Mouse (Mus musculus) adrenal gland (tissue): ENCODE data around the gene Amer2.

Experiments used
- intact Hi-C: fragments of 180-260 bp; cut with DNase I; formaldehyde crosslinking; loops from one replicate; pipeline ENCODE4 v1.15.1; 2025

The Amer2 gene

DNA sequence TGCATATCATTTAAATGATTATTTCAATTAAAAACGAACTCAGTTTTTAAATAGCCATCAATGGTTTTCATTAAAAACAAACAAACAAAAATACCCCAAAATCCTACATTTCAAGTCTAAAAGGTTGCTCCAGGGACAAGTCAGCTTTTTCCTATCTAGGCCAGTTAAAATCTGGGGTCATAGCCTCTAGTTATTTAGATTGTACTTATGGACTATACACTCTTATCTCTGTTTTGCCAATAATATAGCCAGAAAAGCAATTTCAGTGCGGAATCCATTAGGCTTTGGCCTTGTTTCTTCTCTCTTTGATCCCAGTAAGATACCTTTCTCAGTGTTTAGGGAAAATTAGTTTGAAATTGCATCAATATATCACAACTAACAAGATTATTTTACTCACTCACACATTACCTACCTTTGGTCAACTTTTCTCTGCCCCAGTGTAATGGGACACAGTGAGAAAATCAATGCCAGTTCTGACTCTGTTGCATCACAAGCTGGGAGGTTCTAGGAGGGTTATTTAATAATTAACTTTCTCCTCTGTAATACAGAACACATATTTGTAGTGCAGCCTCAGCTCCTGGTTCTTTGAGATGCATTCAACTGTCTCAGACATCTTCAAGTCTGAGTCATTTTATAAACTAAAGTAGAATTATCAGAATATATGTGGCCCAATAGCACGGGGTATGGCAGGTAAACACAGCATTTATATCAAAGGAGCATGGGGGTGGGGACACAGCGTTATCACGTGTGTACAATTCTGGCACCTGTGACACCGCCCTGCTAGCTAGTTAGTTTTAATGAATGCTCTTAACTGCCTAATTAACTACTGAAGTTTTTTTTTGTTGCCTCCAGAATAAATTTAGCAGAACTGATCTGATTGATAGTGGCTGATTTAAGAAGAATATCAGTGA lies 13.8 kb downstream of the Amer2 start:
- intact Hi-C loops, result no loop called here

DNA sequence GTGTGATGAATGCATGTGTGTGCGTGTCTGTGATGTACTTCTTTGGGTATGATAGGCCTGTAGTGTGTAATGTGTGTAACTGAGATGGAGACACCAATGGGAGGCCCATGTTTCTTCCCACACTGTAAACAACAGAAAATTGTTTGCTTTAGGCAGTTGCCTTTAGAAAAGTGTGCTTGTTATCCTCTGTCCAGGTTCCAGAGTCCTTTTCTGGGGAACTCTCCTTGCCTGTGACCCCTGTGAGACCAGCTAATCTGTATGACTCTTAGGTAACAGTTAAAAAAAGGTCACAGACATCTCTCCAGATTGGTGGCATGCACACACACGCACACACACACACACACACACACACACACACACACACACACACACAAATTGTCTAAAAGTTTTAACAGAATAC lies 15.3 kb downstream of the Amer2 start:
- intact Hi-C loops, result no loop called here

DNA sequence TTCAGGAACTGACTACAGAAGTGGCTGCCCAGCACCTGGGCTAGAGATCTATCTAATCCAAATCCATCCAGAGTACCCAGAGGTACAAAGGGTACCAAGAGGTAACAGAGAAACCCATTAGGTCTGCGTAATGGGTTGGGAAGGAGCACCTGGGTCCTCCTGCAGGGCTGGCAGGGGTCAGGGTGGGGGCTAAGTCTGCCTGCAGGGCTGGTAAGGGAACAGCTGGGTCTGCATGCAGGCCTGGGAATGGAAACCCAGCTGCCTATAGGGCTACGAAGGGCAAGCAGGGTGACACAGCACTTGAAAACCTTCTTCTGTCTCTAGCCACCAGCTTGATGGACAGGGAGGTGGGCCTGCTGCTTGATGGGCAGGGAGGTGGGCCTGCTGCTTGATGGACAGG lies 19.1 kb downstream of the Amer2 start:
- intact Hi-C loops, result no loop called here

DNA sequence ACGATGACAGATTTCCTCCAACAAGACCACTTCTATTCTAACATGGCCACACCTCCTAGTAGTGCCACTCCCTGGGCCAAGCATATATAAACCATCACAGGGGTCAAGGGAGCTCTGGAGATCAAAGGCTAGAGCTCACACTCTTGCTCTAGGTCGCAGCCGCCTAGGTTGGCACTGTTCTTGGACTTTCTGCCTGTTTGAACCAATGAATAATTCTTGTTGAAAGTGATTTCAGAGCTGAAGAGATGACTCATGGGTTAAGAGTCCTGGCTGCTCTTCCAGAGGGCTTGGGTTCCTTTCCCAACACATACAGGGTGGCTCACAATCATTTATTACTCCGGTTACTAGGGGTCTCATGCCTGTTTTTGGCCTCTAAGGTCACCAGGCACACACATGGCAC lies 24.3 kb downstream of the Amer2 start:
- intact Hi-C loops, result no loop called here

DNA sequence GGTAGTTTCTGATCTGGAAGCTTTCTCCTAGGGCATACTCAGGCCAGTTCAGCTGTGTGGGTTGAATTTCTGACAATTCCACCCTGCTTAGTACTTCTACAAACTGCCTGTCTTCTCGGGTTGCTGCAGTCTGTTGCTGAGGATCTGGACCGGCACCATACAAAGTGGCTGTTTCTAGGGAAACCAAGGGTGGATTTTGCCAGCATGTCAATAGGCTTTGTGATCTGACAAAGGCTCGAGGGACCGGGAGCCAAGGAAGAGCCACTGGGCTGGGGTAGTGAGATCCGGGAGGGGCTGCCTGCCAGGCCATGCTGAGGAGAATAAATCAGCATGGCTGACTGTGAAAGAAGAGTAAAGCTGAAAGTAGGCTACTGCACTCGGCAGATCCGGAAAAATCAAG lies 25.8 kb downstream of the Amer2 start:
- intact Hi-C loops, result no loop called here

DNA sequence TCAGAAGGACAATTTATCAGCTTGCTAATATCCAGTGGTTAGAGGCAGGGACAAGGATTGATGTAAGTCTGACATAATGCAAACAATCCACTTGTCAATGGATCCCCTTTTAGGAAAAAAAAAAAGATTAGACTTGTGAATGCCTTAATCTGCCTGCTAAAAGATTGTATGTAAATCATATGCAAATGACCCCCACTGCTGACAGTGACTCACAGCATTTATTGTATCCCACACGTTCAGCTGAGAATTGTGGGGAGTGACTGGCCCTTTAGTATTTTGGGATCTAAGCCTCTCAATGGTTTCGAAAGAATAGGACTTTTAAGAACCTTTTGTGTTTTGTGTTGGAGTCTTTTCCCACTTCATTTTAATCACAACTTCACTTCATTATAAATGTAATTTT lies 30.2 kb downstream of the Amer2 start:
- intact Hi-C loops, result no loop called here

DNA sequence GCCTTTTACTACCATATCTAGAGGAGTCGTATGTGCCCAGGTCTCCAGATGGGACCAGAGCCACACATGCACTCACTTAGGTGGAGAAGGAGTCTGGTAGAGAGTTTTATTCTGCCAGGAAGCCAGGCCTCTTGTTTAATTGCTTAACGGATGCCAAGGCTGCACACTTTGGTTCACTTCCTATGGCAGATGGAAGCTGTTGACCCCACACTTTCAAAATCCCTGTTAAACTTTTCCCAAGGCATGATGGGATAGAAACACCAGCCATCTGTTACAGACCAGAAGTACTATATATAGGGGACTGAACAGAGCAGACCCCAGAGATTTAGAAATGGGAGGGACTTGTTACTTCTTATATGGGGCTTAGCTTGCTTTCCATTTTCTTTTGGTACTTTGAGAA lies 32.8 kb downstream of the Amer2 start:
- intact Hi-C loops, result no loop called here

DNA sequence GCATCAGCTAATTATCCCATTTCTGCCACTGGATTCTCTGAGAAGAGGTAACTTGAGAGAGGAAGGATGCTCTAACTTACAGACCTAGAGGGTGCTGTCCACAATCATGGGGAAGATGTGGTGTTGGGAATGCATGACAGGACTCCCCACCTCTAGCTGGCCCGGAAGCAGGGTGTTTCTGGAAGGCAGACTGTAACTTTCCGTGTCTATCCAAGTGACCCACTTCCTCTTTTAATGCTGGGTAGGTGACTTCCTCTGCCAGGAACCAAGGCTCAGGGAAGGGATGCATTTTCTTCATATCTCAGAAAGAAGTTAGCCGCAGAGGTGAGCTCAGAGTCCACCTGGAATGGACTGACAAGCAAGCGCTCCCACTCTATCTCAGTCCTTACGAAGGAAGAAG lies 33.5 kb downstream of the Amer2 start:
- intact Hi-C loops, result no loop called here

DNA sequence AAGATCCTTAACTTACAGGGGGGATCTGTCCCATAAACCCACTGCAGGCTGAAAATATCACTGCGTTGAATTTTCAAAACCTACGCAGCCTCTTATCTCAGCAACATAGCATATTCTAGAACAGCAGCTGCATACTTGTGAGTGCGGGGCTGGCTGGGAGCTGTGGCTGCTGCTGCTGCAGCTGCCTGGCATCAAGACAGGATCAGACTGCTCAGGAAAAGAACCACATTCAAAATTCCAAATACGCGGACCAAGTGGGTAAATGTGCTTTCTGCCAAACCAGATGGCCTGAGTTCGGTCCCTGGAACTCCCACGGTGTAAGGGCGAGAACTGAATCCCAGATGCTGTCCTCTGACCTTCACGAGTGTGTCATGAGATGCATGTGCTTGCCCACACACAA lies 34.3 kb downstream of the Amer2 start:
- intact Hi-C loops, result no loop called here

DNA sequence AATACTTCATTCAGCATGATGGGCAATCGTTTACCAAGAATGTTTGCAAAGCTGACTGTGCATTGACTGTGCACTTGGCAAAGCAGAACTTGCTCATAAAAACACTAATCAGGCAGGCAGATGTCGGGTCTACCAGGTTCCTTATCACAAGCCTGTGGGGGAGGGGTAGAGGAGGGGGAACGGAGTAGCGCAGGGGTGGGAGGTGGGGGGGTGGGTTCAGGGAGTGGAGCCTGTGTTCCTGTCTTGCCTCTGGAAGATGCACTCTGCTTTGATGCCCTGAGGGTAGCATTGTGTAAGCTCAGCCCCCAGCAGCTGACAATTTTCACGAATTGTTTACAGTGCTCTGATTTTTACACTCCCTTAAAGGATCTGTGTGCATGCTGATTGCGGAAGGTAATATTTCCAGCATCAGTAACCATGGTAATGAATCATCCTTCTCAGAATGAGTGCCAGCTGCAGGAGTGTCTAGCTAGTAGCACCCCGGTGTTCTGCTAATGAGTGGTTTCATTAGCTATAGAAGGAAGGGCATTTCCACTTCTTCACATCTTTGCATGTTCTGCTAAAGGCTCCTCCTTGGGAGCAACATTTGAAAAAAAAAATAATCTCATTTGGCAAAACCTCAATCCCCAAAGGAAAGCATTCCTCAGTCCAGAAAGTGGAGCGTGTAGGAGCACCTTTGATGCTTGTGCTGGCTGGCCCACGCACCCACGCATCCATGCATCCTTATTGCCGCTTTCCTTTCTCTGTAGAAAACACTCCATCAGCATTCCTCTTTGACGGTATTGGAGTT lies 36.8 kb downstream of the Amer2 start:
- intact Hi-C loops, result no loop called here

DNA sequence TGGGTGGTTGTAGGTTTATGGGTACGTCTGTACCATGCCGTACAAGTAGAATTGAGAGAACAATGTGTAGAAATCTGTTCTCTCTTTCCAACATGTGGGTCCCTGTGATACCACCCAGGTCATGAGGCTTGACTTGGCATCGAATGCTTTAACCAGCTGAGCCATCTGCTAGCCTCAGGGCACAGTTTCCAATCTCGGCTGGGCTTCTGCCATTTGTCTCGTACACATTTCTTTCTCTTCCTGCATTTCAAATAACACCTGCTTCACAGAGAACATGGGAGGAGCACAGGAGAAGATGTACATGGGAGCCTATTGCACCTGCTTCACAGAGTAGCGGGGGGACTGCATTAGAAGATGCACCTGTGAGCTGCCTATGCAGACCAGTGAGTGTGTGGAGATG lies 38.2 kb downstream of the Amer2 start:
- intact Hi-C loops, result no loop called here

DNA sequence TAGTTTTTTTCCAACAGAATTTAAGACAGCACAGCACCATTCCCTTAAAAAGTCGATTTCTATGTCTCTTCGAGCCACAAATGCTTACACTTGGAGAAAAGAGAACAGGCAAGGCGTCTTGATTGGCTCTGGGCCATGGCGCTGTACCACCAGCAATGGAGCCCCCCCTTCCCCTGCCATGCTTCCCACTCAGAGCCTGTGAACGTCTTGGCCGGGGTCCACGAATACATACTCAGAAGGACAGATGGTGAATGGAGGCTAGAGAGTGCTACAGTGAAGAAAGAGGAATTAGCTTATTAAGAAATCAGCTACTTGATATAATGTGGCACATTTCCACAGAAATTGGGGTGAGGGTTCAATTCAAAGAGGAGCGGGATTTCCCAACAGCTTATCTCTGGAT lies 41.6 kb downstream of the Amer2 start:
- intact Hi-C loops, result no loop called here

DNA sequence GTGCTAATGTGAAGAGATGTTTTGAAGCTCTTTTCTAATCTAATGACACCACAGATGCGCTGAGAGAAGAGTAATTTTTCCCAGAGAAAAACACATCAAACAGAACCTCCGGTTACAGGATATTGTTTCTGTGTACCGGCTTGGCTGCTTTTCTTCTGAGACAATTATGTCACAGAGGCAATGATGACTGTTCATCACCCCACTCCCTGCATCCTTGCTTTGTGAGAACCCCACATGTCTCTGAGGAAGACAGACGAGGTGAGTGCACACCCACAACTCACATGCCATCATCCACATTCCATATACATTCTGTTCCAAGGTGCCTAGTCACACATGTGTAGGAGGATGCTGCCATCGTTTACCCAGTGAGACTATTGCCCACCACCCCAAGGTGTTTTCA lies 44.9 kb downstream of the Amer2 start:
- intact Hi-C loops, result no loop called here

DNA sequence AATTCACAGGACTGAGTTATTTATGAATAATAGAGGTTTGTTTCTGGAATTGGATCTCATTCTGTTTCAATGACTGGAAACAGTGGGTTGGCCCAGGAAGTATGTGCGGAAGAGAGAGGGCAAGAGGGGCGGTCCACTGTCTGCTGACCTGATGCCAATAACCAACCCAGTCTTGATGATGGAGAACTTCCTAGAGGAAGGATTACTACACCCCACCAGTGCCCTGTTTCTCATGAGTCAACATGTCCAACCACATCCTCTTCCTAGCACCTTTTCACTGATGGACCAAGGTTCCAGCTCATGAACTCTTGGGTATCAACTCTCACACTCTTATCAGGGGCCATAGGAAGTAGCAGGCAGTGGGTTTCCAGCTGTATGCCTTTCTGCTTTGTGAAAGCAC lies 49.9 kb downstream of the Amer2 start:
- intact Hi-C loops, result no loop called here

DNA sequence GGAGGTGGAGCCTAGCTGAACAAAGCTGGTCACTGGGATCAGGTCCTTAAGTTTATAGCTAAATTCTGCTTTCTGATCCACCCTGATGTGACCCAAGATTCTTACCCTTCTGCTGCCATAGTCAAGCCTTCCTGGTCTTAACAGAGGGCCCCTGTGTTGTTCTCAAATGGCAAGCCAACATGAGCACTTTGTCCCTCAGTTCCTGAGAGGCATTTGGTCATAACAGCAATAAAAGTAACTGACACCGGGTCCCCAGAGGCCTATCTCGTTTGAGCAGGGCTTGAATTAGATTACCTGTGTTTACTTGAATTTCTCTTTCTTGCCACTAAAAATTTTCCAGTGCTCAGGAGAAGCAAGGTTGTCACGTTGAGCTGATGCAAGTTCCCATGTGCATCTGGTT lies 51.1 kb downstream of the Amer2 start:
- intact Hi-C loops, result no loop called here

DNA sequence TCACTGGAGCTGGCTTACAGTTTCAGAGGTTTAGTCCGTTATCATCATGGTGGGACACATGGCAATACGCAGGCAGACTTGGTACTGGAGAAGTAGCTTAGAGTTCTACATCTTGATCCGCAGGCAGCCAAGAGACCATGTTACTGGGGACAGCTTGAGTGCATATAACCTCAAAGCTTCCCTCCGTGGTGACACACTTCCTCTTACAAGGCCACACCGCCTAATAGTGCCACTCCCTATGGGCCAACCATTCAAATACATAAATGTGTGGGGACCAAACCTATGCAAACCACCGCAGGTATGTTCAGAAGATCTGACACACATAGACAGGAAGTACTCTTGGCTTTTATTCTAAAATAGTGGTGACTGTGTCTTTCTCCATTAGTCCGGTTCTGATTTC lies 52.5 kb downstream of the Amer2 start:
- intact Hi-C loops, result no loop called here

DNA sequence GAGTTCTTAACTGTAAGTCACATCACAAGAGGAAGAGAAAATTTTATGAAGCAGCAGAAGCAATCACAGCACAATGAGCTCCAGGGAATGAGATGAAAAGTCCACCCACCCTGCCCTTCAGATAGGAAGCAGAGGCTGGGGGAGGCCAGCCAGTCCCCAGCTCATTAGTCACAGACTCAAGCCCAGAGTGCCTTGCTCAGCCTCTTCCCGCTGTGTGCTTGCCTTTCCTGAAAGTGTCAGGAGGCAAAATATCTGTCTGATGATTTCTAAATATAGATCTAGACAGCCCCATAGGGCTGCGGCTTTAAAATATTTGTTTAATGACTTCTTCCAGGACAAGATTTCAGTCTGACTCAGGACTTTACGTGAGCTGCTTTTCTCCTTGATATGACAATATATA lies 54.8 kb downstream of the Amer2 start:
- intact Hi-C loops, result no loop called here

DNA sequence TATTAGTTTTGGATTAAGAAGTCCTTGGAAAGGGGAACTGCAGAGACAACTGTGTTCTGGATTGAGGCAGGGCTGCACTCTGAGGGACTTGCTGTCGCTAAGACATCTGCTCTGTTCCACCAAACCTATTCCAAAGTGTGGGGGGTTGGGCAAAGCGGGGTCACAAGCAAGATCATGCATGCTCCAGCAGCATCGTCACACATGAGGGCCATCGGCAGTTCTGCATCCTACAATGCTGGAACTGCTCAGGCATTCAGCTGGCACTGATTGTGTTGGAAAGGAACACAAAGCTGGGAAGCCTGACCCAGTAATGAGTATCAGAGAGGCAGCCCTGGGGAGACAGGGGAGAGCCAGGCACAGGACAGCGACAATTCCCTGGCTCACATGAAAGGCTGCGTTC lies 56.5 kb downstream of the Amer2 start:
- intact Hi-C loops, result no loop called here

DNA sequence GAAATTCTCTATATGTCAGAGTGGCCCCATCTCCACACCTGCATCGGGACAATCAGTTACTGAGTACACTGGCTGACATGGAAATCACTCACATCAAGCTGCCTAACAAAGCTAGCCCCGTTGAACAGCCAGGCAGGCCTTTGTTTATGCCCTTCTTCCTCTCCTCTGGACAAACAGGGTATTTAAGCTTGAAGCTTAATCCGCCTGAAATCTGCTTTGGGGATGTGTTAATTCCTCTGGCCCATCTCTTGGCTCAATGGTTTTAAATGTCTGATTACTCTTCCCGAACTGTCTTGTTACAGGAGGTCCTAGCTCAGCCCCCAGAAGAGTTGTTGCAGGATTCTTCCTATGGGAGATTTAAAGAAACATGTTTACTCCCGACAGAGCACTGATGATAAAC lies 58.5 kb downstream of the Amer2 start:
- intact Hi-C loops, result loop anchor here (10.0 kb wide), 1 partner anchor 117 kb away; no protein-coding TSS in a partner anchor

DNA sequence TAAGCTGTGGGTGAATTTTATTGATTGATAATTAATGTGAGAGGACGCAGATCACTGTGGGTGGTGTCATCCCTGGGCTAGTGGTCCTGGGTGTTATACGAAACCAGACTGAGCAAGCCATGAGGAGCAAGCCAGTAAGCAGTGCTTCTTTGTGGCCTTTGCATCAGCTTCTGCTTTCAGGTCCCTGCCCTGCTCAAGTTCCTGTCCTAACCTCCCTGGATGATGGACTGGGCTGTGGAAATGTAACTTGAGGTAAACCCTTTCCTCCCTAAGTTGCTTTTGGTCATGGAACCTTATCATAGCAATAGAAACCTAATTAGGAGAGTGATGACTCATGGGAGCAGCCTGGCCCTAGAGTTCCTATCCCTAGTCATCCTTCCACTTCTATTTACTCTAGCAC lies 59.1 kb downstream of the Amer2 start:
- intact Hi-C loops, result loop anchor here (10.0 kb wide), 1 partner anchor 117 kb away; no protein-coding TSS in a partner anchor

DNA sequence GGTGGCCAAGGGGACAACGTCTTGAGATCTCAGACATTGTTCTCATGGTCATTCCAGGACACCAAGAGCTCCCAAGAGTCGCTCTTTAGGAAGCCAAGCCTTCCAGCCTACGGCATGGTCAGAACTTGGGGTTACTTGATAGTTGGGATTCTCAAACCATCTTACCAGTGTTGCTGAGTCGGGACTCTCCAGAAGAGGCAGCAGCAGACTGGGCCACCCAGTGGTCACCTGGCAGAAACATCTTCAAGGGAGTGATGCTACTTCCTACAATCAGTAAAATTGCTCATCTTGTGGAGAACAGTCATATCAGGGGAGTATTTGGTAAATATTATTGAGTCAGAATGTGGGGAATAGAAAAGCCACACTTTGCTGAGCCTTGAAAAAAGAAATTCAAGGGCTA lies 62.5 kb downstream of the Amer2 start:
- intact Hi-C loops, result loop anchor here (10.0 kb wide), 1 partner anchor 121 kb away; no protein-coding TSS in a partner anchor

DNA sequence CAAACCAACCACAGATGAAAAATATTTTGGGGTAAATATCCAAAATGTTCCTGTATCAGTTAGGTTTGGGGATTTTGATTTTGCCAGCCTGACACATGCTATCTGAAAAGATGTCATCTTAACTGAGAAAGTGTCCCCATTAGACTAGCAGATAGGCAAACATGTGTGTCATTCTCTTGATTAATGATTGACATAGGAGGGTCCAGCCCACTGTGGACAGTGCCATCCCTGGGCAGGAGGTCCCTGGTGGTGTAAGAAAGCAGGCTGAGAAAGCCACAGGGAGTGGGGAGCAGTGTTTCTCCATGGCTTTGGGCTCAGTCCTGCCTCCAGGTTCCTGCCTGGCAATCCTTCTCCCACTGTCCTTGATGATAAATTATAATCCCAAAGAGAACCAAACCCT lies 63.3 kb downstream of the Amer2 start:
- intact Hi-C loops, result loop anchor here (10.0 kb wide), 1 partner anchor 122 kb away; no protein-coding TSS in a partner anchor
